Mouse (Mus musculus): ENCODE measurements at regions not wholly inside any gene's neighbourhood (a gene's known extent, or its start where the extent isn't known, plus 50 kb on each side); places are given as distances from the start of the nearest gene placed in this dataset.
A peak's percentile ranks its signal among the peaks of the same experiment; 100 is the strongest.

GRCm38 (mm10) chr19:26938911-26939310 lies 53.2 kb downstream of the Gm815 start:
- DNase-seq = no peak

- peak; percentile 65 for DNase-seq
Observed at GRCm38 (mm10) chr19:26944006-26944405, 58.3 kb downstream of the Gm815 start.

GRCm38 (mm10) chr19:26946562-26946961 lies 60.9 kb downstream of the Gm815 start:
- DNase-seq = no peak

GRCm38 (mm10) chr19:26948479-26948878 lies 62.8 kb downstream of the Gm815 start:
- DNase-seq = peak; percentile 64

GRCm38 (mm10) chr19:26949153-26949552 lies 63.5 kb downstream of the Gm815 start:
- no peak for DNase-seq

- DNase-seq = no peak
Observed at GRCm38 (mm10) chr19:26953348-26953747, 67.7 kb downstream of the Gm815 start.

GRCm38 (mm10) chr19:26966055-26966760 lies 80.5 kb downstream of the Gm815 start:
- DNase-seq = no peak

- no peak for DNase-seq
Observed at GRCm38 (mm10) chr19:26973058-26973457, 87.4 kb downstream of the Gm815 start.

- no peak for DNase-seq
Observed at GRCm38 (mm10) chr19:26973773-26974548, 88.3 kb downstream of the Gm815 start.

GRCm38 (mm10) chr19:26974576-26975204 lies 89.0 kb downstream of the Gm815 start:
- DNase-seq = no peak

- DNase-seq = no peak
Observed at GRCm38 (mm10) chr19:26976604-26977322, 91.1 kb downstream of the Gm815 start.

GRCm38 (mm10) chr19:26977887-26978639 lies 92.4 kb downstream of the Gm815 start:
- DNase-seq = no peak

- DNase-seq = no peak
Observed at GRCm38 (mm10) chr19:26978640-26979007, 92.9 kb downstream of the Gm815 start.

- no peak for DNase-seq
Observed at GRCm38 (mm10) chr19:26979322-26979721, 93.6 kb downstream of the Gm815 start.

- no peak for DNase-seq
Observed at GRCm38 (mm10) chr19:26986672-26987071, 101.0 kb downstream of the Gm815 start.

GRCm38 (mm10) chr19:26987197-26987596 lies 101.5 kb downstream of the Gm815 start:
- no peak for DNase-seq

- DNase-seq = no peak
Observed at GRCm38 (mm10) chr19:26987909-26988456, 102.3 kb downstream of the Gm815 start.

- DNase-seq = no peak
Observed at GRCm38 (mm10) chr19:26994586-26995352, 109.1 kb downstream of the Gm815 start.

- no peak for DNase-seq
Observed at GRCm38 (mm10) chr19:26999596-26999995, 113.9 kb downstream of the Gm815 start.

GRCm38 (mm10) chr19:27021930-27022329 lies 136.2 kb downstream of the Gm815 start:
- DNase-seq = no peak

GRCm38 (mm10) chr19:27022917-27023316 lies 137.2 kb downstream of the Gm815 start:
- no peak for DNase-seq

Data from cerebellum, adult 11 months (tissue).